Mouse (Mus musculus) heart, embryonic 10.5 days (tissue): Measurements from ENCODE around the gene Ing3. TPM values are rescaled to one million over a fixed set of nuclear protein-coding genes. Genes with fewer than 3 reads are reported as not detected.

ENCODE experiments used
- DNase-seq: peaks from one replicate; pipeline ENCODE4 v3.0.0-alpha.2; 2017; ENCODE audit warnings: low spot score
- H3K27ac ChIP-seq: fragments of 300-500 bp; sonication (generic); 2 replicates; pipeline ENCODE4 v1.5.1; 2016; ENCODE audit warnings: mild to moderate bottlenecking
- H3K27me3 ChIP-seq: fragments of 300-500 bp; sonication (generic); 2 replicates; pipeline ENCODE4 v1.6.1; 2016; ENCODE audit warnings: mild to moderate bottlenecking; ENCODE audit not compliant: poor library complexity, insufficient read depth, severe bottlenecking
- H3K36me3 ChIP-seq: fragments of 300-500 bp; sonication (generic); 2 replicates; pipeline ENCODE4 v1.6.1; 2016; ENCODE audit warnings: mild to moderate bottlenecking, moderate library complexity
- H3K4me1 ChIP-seq: fragments of 300-500 bp; sonication (generic); 2 replicates; pipeline ENCODE4 v1.6.1; 2016; ENCODE audit warnings: mild to moderate bottlenecking
- H3K4me3 ChIP-seq: fragments of 300-500 bp; sonication (generic); 2 replicates; pipeline ENCODE4 v1.5.1; 2016; ENCODE audit warnings: mild to moderate bottlenecking, moderate library complexity
- H3K9me3 ChIP-seq: fragments of 300-500 bp; sonication (generic); 2 replicates; pipeline ENCODE4 v1.6.1; 2016; ENCODE audit warnings: mild to moderate bottlenecking, moderate library complexity
- WGBS: fragments of 180-500 bp; shearing (Covaris S2); methylation state at CpG from one replicate; pipeline ENCODE4 v1.1.7; 2016; 5-methylcytosine and 5-hydroxymethylcytosine counted together
- polyA plus RNA-seq: library from polyadenylated mRNA; unstranded; fragments of >200 nt; fragmentation: Nextera tagmentation; extraction: Ambion mirVana; gene quantifications from 2 replicates; pipeline ENCODE4 v1.2.1, GENCODE M21; 2016

Gene Ing3
- polyA plus RNA-seq, result 30.1 and 38.7 TPM in 2 replicates

GRCm38 (mm10) chr6:21949226-21949731 lies at the start of gene Ing3:
Ing3 (plus strand) TSS chr6:21949571.
- Histone ChIP-seq H3K4me3 (peak within 1 kb of the TSS; percentile 85), H3K36me3 (peaks cover 14% of the 10 kb centered on the region)
- WGBS, result under 1% methylated on average over 35 of the region's 35 CpGs

DNA sequence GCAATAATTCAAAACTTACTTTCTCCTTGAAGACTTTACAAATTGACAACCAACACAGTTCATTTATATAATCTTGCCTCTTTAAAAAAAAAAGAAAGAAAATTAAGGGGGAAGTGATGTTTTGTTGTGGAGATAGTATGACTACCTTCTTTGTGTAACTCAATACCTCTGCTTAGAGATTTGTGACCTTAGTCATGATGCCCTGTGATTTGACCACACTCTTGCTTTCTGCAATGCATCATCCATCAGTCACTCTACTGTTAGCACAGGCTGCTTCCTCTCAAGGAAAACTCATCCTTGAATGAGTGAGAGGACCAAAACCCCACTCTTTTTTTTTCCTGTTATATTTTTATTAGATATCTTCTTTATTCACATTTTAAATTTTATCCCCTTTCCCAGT lies 39.7 kb upstream of the Ing3 start:
- DNase-seq, result no peak
- no peaks in the 10 kb centered on the region for H3K9me3 ChIP-seq
- H3K27ac ChIP-seq, result no peak overlapping the region
- no peaks in the 10 kb centered on the region for H3K27me3 ChIP-seq
- no peaks in the 10 kb centered on the region for H3K4me1 ChIP-seq
- H3K36me3 ChIP-seq, result no peaks in the 10 kb centered on the region
- no peak overlapping the region for H3K4me3 ChIP-seq

More at GRCm38 (mm10) chr6:21949226-21949731, at the start of gene Ing3:
- DNase-seq, result peak; percentile 99
- Histone ChIP-seq H3K27me3 (no peaks in the 10 kb centered on the region), H3K9me3 (no peaks in the 10 kb centered on the region), H3K27ac (peak within 1 kb of the TSS; percentile 96), H3K4me1 (peaks cover 7% of the 10 kb centered on the region)

DNA sequence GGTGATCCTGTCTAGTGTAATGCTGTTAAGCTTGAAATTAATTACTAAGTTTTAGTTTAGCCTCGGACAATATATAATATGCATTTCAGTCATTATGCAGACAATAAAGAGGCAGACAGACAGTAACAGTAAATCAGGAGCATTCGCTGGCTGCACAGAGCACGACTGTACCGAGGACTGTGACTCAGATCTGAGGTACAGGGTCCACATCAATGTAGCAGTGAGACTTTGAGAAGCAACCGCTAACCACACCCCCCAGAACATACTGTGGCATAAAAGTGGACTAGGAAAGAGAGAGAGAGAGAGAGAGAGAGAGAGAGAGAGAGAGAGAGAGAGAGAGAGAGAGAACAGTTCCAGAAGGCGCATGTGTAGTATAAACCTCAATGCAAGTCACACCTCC lies 38.6 kb upstream of the Ing3 start:
- 85% methylated on average over 6 of the region's 6 CpGs for WGBS
- no peak for DNase-seq
- no peaks in the 10 kb centered on the region for H3K9me3 ChIP-seq
- H3K36me3 ChIP-seq, result no peaks in the 10 kb centered on the region
- H3K4me1 ChIP-seq, result no peaks in the 10 kb centered on the region
- no peak overlapping the region for H3K27ac ChIP-seq
- H3K27me3 ChIP-seq, result no peaks in the 10 kb centered on the region
- H3K4me3 ChIP-seq, result no peak overlapping the region

- Histone ChIP-seq H3K4me1 (no peaks in the 10 kb centered on the region), H3K27ac (no peak overlapping the region), H3K9me3 (no peaks in the 10 kb centered on the region), H3K36me3 (no peaks in the 10 kb centered on the region), H3K4me3 (no peak overlapping the region), H3K27me3 (no peaks in the 10 kb centered on the region)
- 85% methylated on average over 2 of the region's 2 CpGs for WGBS
- no peak for DNase-seq
Measured at GRCm38 (mm10) chr6:21916591-21916990, 32.8 kb upstream of the Ing3 start.

DNA sequence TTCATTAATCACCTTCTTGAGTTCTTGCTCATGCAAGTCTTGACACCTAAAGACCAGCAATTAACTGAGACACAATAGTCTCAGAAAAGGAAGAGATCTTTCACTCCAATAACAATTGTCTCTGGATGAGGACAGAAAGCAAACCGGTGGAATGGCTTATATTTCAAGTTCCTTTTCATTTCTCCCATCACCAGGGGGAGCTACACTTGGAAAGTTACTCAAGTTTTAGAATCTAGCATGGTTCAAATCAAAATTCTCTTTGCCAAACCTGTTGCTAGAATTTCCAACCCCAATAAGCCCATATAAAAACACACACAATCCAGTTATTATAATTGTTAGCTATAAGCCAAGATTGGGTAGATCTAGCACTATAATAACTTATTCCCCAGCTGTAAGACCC lies 25.2 kb upstream of the Ing3 start:
- no peak for DNase-seq
- H3K4me1 ChIP-seq, result no peaks in the 10 kb centered on the region
- no peak overlapping the region for H3K4me3 ChIP-seq
- H3K36me3 ChIP-seq, result no peaks in the 10 kb centered on the region
- no peaks in the 10 kb centered on the region for H3K9me3 ChIP-seq
- WGBS, result 25% methylated on average over 1 of the region's 1 CpGs
- H3K27me3 ChIP-seq, result no peaks in the 10 kb centered on the region
- H3K27ac ChIP-seq, result no peak overlapping the region

DNA sequence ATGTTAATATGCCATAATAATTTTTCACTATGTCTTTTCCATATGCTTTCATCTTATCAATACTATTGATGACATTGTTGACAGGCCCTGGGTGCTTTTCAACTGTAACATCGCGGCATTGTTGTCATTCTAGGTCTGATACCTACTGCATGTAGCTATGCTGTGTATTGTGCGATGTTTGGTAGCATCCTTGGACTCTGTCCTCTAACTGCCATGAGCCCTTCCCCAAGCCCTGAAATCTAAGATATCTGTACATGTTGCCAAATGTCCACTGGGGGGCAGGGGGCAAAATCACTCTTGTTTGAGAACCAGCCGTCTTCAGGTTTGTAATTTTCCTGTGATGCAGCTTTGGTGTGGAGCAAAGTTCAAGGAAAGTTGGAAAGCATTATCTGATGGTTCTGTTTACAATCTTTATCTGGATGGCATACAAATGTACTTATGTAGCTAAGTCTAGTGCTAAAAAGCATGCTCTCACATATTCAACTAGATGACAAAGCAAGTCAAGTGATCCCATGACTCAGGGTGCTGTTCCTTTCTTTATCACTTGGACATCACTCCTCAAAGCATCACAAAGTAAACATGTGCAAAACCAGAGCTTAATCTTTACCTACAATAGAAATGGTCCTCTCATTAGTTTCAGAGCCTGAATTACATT lies 11.3 kb upstream of the Ing3 start:
- no peak overlapping the region for H3K27ac ChIP-seq
- no peaks in the 10 kb centered on the region for H3K4me1 ChIP-seq
- WGBS, result 79% methylated on average over 4 of the region's 4 CpGs
- H3K36me3 ChIP-seq, result no peaks in the 10 kb centered on the region
- no peaks in the 10 kb centered on the region for H3K9me3 ChIP-seq
- H3K4me3 ChIP-seq, result no peak overlapping the region
- H3K27me3 ChIP-seq, result no peaks in the 10 kb centered on the region
- DNase-seq, result no peak

- Histone ChIP-seq H3K36me3 (peaks cover 17% of the 10 kb centered on the region), H3K4me1 (peaks cover 7% of the 10 kb centered on the region), H3K9me3 (no peaks in the 10 kb centered on the region), H3K27ac (peak overlapping the region; percentile 96), H3K4me3 (peak overlapping the region; percentile 85), H3K27me3 (no peaks in the 10 kb centered on the region)
- WGBS, result 2% methylated on average over 66 of the region's 68 CpGs
- DNase-seq, result peak; percentile 98
Measured at GRCm38 (mm10) chr6:21949771-21950448, 539 bp downstream of the Ing3 start.

DNA sequence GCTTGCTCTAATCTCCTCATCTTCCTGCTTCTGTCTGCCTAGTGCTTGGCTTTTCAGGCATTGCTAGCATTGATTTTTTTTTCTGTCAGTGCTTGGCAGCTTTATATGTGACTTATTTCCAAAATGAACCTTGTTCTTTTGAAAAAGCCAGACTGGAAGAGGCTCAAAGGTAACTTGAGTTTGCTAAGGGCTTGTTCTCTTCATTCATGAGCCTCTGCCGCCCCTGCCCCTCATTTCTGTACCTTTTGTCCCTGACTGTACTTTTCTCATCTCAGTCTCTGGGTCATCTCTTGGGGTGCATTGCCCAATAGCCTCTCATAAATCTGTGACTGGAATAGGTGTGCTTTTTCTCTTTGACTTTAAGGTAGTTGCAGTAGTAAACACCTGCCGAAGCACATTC lies 1.3 kb downstream of the Ing3 start:
- DNase-seq, result no peak
- Histone ChIP-seq H3K4me1 (peaks cover 7% of the 10 kb centered on the region), H3K27me3 (no peaks in the 10 kb centered on the region), H3K9me3 (no peaks in the 10 kb centered on the region), H3K27ac (no peak overlapping the region), H3K4me3 (peak overlapping the region; percentile 85), H3K36me3 (peaks cover 24% of the 10 kb centered on the region)
- 77% methylated on average over 2 of the region's 2 CpGs for WGBS

DNA sequence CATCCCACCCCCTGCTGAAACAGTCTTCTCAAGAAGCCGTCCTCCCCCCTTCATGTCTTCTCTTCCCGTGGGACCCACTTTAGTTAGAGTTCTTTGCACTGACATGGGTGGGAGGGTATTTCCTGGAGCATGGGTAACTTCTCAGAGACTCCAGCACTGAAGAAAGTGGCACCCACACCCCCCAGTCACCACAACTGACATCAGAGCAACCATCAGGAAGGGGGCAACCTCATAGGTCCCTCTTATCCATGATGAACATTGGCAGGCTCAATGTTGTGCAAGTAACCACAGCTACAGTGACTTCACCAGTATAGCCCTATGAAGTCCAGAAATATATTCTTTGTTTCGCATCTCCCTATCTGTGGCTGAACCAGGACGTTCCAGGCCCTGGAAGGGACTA lies 6.1 kb downstream of the Ing3 start:
- no peaks in the 10 kb centered on the region for H3K27me3 ChIP-seq
- peaks cover 59% of the 10 kb centered on the region for H3K36me3 ChIP-seq
- no peaks in the 10 kb centered on the region for H3K9me3 ChIP-seq
- H3K4me3 ChIP-seq, result no peak overlapping the region
- DNase-seq, result no peak
- WGBS, result 79% methylated on average over 4 of the region's 4 CpGs
- H3K4me1 ChIP-seq, result peaks cover 5% of the 10 kb centered on the region
- no peak overlapping the region for H3K27ac ChIP-seq

GRCm38 (mm10) chr6:21958922-21959321 lies 9.6 kb downstream of the Ing3 start:
- H3K9me3 ChIP-seq, result no peaks in the 10 kb centered on the region
- no peak overlapping the region for H3K27ac ChIP-seq
- H3K36me3 ChIP-seq, result peaks cover 51% of the 10 kb centered on the region; the same call in 1 of the 2 replicates
- 89% methylated on average over 4 of the region's 4 CpGs for WGBS
- DNase-seq, result no peak
- H3K4me1 ChIP-seq, result 0 out of 2 replicates have a peak, but pooled peaks cover 2% of the 10 kb centered on the region
- H3K4me3 ChIP-seq, result no peak overlapping the region
- H3K27me3 ChIP-seq, result no peaks in the 10 kb centered on the region

DNA sequence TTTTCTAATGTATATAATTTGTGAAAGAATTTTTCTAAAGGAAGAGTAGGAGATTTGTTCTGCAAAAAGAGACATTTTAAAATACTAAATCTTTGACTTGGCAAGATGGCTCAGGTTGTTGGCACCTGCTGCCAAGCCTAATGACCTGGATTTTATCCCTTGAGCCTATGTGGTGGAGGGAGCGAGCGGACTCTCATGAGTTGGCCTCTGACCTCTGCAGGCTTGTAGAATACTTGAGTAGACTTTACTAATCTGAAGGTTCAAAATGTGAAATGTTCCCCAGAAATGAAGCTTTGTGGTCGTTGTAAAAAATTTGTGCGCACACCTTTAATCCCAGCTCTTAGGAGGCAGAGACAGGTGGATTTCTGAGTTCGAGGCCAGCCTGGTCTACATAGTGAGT lies 10.5 kb downstream of the Ing3 start:
- H3K4me1 ChIP-seq, result 0 out of 2 replicates have a peak, but pooled peaks cover 3% of the 10 kb centered on the region
- WGBS, result 92% methylated on average over 5 of the region's 5 CpGs
- H3K9me3 ChIP-seq, result no peaks in the 10 kb centered on the region
- no peak for DNase-seq
- H3K27me3 ChIP-seq, result no peaks in the 10 kb centered on the region
- H3K36me3 ChIP-seq, result peaks cover 50% of the 10 kb centered on the region; the same call in 1 of the 2 replicates
- no peak overlapping the region for H3K4me3 ChIP-seq
- H3K27ac ChIP-seq, result no peak overlapping the region

GRCm38 (mm10) chr6:21977532-21977931 lies 28.2 kb downstream of the Ing3 start:
- 90% methylated on average over 2 of the region's 2 CpGs for WGBS
- no peak for DNase-seq
- no peaks in the 10 kb centered on the region for H3K4me1 ChIP-seq
- H3K36me3 ChIP-seq, result peaks cover 23% of the 10 kb centered on the region
- H3K27ac ChIP-seq, result no peak overlapping the region
- H3K27me3 ChIP-seq, result no peaks in the 10 kb centered on the region
- H3K4me3 ChIP-seq, result no peak overlapping the region
- no peaks in the 10 kb centered on the region for H3K9me3 ChIP-seq

DNA sequence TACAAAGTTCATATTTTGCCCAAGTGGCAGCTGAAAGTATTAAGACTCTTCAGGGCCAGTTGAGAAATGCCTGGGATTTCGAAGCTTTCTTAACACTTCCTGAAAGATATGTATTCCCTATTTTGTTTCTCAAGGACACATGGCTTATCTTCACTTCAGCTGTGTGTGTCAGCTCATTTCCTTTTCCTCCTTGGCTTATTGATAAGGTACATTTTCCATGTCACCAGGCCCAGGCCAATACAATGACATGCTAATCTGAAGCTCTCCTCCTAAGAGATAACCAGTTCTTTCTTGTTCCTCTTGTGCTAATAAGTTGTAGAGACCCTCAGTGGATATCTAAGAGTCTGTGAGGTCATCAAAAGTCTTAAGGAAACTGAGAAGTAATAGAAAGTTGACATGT lies 31.7 kb downstream of the Ing3 start:
- no peaks in the 10 kb centered on the region for H3K27me3 ChIP-seq
- no peak overlapping the region for H3K4me3 ChIP-seq
- DNase-seq, result no peak
- H3K9me3 ChIP-seq, result no peaks in the 10 kb centered on the region
- 47% methylated on average over 1 of the region's 1 CpGs for whole genome bisulfite sequencing
- no peaks in the 10 kb centered on the region for H3K36me3 ChIP-seq
- 0 out of 2 replicates have a peak, but pooled peaks cover 5% of the 10 kb centered on the region for H3K4me1 ChIP-seq
- H3K27ac ChIP-seq, result no peak overlapping the region
